Mouse (Mus musculus): Measurements from ENCODE around the gene Slc12a5.

Slc12a5 gene

GRCm38 (mm10) chr2:164947506-164947905 is 13.1 kb upstream of the Slc12a5 start:
- no peak for ATAC-seq (ENCODE audit: low TSS enrichment)

- no peak for ATAC-seq (ENCODE audit: low TSS enrichment)
Measured at GRCm38 (mm10) chr2:164947930-164948329, 12.7 kb upstream of the Slc12a5 start.

GRCm38 (mm10) chr2:164948962-164949361 is 11.6 kb upstream of the Slc12a5 start:
- no peak for ATAC-seq (ENCODE audit: low TSS enrichment)

DNA sequence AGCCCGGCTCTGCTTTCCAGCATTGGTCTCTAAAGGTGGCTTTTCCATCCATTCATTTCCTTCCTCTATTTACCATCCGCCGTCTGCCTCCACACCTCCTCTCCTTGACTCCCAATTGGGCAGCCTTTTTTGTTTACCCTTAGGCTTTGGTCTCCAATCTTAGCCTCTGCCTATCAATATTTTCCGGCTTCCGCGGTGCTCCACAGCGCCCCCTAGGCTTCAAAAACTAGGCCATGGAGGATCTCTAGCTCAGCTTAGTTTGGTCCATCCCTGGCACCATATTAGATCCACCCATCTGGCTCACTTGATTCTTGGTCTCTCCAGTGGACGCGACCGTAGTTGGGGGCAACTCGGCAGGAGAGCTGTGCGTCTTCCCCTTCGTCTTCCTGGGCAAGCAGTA is 10.1 kb upstream of the Slc12a5 start:
- no peak for ATAC-seq (ENCODE audit: low TSS enrichment)

- ATAC-seq (ENCODE audit: low TSS enrichment), result no peak
Measured at GRCm38 (mm10) chr2:164951745-164952144, 8.9 kb upstream of the Slc12a5 start.

- ATAC-seq (ENCODE audit: low TSS enrichment), result no peak
Measured at GRCm38 (mm10) chr2:164952448-164952847, 8.2 kb upstream of the Slc12a5 start.

DNA sequence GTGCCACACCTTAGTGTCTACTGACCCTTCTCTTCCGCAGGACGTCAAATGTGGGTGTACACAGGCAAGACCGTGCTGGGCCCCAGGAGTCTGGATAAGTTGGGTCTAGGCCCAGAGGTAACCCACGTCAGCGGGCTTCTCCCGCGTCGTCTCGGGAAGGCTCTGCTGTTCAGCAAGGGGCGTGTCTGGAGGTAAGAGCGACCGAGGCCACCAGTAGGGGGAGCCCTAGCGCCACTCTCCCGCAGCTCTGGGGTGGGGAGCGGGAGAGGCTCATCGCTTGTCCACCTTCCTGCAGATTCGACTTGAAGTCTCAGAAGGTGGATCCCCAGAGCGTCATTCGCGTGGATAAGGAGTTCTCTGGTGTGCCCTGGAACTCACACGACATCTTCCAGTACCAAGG is 7.4 kb upstream of the Slc12a5 start:
- ATAC-seq (ENCODE audit: low TSS enrichment), result peak; percentile 86; the same call in 1 of the 2 replicates

DNA sequence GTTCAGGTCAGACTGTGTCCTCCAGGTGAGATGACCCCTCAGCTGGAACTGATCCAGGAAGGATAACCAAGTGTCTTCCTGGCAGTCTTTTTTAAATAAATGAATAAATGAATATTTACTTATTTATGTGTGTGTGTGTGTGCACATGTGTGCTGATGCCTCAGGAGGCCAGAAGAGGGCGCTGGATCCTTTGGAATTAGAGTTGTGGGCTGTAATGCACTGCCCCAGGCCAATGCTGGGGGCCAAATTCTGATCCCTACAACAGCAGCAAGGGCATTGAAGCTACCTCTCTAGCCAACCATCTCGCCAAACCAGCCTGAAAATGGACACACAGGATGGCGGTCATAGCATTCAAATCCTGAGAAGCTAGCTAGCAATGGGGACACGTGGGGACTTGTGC is 4.9 kb upstream of the Slc12a5 start:
- no peak for ATAC-seq (ENCODE audit: low TSS enrichment)

DNA sequence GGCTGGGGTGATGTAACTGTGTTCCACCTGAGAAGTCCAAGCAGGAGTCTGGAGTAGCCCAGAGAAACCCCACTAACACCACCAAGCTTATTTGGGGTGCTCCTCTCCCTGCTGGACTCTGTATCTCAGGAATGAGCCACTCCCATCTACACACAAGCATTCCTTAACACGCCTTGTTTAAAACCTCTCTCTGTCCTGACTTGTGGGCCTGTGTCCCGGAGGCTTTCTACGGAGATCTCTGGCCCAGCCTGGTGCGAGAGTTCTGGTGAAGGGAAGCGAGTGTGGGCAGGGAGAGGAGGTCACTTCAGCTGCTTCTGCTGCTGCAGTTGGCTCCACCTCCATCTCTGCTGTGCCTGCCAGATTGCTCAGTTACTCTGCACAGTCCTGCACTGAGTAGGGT is 4.4 kb upstream of the Slc12a5 start:
- ATAC-seq (ENCODE audit: low TSS enrichment), result no peak

- no peak for ATAC-seq (ENCODE audit: low TSS enrichment)
Measured at GRCm38 (mm10) chr2:164957548-164958315, 2.9 kb upstream of the Slc12a5 start.

GRCm38 (mm10) chr2:164961506-164962182 is 1.0 kb downstream of the Slc12a5 start:
- ATAC-seq (ENCODE audit: low TSS enrichment), result peak; percentile 28

DNA sequence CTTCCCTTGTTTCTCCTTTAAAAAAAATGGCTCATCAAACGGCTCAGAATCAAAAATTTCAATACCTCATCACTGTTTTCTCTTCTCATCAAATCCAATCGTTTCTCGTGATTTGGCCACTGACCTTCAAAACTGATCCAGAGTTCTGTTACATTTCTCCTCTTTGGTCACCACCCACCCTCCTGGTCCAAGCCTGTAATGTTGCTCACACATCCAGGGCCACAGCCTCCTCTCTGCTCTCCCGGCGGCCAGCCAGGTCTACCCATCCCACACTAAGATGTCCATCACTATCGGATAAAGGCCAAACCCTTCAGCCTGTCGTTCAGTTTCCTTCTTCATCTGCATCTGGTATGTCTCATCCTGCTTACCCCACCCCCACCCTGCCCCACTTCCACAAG is 1.6 kb downstream of the Slc12a5 start:
- ATAC-seq (ENCODE audit: low TSS enrichment), result 0 out of 2 replicates have a peak, but pooled peaks have one; percentile 4

DNA sequence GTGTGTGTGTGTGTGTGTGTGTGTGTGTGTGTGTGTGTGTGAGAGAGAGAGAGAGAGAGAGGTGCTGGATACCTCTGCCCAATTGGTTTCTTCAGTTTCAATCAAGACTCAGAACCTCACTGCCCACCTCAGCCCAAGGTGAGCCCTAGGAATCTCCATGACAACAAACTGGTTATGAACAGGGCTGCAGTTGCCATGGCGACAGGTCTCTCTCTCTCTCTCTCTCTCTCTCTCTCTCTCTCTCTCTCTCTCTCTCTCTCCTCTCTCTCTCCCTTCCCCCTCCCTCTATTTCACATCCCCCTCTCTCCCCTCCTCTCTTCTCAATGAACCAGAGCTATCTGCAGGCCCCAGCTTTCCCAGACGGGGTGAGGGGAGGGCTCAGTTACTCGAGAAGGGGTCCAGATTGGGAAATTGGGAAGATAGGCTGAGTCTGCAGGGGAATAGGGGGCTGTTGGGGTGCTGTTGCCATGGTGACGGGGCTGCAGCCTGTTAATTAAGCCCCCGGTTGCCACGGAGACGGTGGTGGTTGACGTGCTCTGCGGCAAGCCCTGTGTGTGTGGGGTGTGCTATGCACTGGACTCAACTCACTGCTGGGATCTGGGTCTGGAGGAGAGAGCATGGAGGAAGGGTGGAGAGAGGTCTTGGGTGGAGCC is 3.8 kb downstream of the Slc12a5 start:
- ATAC-seq (ENCODE audit: low TSS enrichment), result no peak

DNA sequence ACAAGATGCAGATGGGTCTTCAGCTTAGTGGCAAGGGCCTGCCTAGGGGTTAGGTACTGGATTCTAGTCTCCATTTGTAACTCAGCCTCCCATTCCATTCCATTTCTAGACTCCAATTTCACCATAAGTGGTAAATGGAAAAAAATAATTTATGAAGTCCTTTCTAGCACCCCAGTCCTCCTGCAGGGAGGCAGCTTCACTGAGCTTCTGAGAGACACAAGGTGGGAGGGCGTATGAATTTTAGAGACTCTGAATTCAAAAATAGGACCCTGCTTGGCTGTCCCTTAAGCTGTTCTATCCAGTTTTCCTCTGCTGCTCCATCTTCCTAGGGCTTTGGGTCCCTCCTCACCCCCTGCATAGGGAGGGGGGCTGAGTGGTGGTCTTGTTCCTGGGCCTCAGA is 4.4 kb downstream of the Slc12a5 start:
- no peak for ATAC-seq (ENCODE audit: low TSS enrichment)

DNA sequence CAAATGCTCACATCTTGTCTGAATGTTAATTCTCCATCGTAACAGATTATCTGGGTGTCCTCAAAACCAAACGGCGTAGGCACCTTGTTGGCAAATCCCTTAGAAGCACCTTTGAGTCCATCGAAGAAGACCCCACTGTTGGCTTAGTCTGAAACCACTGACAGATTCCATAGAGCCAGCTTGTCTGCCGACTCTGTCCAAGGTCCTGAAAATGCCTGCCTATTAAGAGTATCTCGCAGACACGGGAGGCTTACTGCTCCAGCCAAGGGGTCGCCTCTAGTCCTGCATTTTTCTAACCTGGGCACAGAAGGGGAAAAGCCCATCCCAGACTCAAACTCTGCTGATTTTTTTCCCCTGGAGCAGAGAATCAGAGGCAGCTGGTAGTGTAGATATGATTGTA is 5.8 kb downstream of the Slc12a5 start:
- no peak for ATAC-seq (ENCODE audit: low TSS enrichment)

DNA sequence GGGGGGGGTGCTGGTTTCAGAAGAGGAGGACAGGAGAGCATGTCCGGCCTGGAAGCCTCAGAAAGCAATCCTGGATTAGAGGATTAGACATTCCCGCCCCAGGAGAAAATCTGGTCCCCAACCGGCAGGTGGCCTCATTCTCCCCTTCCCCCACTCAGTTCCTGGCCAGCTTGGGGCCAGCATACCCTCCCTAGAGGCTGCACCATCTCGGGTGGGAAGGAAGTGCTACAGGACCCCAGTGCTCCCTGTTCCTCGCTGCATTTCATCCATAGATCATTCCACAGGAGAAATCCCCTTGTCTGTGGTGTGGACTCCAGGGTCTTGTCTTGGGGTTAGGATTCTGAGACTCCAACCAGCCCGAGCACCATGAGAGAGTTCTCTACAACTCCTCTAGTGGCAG is 6.6 kb downstream of the Slc12a5 start:
- no peak for ATAC-seq (ENCODE audit: low TSS enrichment)

GRCm38 (mm10) chr2:164967761-164968440 is 7.3 kb downstream of the Slc12a5 start:
- peak; percentile 53 for ATAC-seq (ENCODE audit: low TSS enrichment)

DNA sequence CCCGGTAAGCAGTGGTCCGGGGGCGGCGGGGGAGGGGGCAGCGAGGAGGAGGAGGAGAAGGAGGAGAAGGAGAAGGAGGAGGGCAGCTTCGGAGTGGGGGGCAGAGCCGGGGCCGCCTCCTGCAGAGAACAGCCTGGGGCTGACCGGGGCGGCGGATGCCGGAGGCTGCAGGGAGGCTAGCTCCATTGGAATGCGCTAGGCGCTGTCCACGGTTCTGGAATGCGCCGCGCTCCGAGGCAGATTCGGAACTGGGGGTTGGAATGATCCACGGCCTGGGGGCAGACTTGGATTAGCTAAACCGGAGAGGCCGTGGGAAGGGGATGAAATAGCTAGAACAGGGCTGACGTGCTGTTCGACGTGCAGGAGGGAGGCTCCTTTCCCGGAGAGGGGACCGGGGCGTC is 7.8 kb downstream of the Slc12a5 start:
- ATAC-seq (ENCODE audit: low TSS enrichment), result peak; percentile 29; the same call in 1 of the 2 replicates

- ATAC-seq (ENCODE audit: low TSS enrichment), result no peak
Measured at GRCm38 (mm10) chr2:164969348-164969781, 8.8 kb downstream of the Slc12a5 start.

- peak; percentile 24; the same call in 1 of the 2 replicates for ATAC-seq (ENCODE audit: low TSS enrichment)
Measured at GRCm38 (mm10) chr2:164970631-164971196, 10.1 kb downstream of the Slc12a5 start.

DNA sequence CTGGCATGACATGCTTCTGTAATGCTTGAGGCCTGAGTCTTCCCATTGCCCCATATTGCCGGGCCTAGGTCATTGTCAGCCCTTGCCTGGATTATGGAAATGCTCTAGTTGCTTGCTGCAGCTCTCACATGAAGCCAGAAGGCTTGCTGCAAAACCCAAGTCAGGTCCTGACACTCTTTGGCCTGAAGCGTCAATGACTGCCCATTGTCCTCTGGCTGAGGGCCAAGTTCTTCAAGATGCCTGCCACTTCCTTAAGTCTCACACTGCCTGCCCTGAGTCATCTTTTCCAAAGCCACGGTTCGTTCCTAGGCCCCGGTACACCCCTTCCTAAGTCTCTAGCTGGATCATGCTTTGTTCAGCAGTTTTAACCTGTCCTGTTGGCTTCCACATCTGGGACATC is 12.0 kb downstream of the Slc12a5 start:
- no peak for ATAC-seq (ENCODE audit: low TSS enrichment)

DNA sequence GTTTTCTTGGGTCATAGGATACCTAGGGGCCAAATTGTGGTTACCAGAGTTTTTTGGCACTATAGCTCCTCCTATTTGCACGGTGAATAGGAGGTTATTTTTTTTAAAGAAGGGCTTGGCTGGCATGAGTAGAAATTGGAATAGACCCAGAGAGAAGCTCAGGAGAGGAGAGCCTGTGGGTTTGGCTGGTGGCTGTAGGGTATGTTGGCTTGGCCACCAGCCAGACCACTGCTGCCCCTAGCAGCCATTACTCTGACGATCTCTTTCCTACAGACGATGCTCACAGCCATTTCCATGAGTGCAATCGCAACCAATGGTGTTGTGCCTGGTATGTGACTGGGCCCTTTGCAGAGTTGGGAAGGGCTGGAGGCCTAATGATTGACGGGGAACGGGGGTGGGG is 15.0 kb downstream of the Slc12a5 start:
- ATAC-seq (ENCODE audit: low TSS enrichment), result no peak
